Mouse (Mus musculus) liver, adult 2 months (tissue): ENCODE data around the gene Syn3. TPM values are rescaled to one million over a fixed set of nuclear protein-coding genes. Genes with fewer than 3 reads are reported as not detected.

ENCODE experiments used
- DNase-seq: peaks from one replicate; pipeline ENCODE4 v3.0.0-alpha.2; 2011; ENCODE audit warnings: low read depth, low spot score; ENCODE audit errors: extremely low read depth
- H3K27ac ChIP-seq: fragments of 200-500 bp; replicated peaks from 2 replicates; pipeline ENCODE4 v1.5.1; 2012; ENCODE audit warnings: low read depth, mild to moderate bottlenecking, control low read depth, inconsistent platforms, low read length; ENCODE audit not compliant: insufficient read depth
- H3K27me3 ChIP-seq: fragments of 200-500 bp; 2 replicates; pipeline ENCODE4 v1.6.1; 2012; ENCODE audit warnings: mild to moderate bottlenecking, moderate library complexity, low read length, inconsistent platforms; ENCODE audit not compliant: control insufficient read depth, insufficient read depth
- H3K36me3 ChIP-seq: fragments of 200-500 bp; 2 replicates; pipeline ENCODE4 v1.6.1; 2012; ENCODE audit warnings: low read length, inconsistent platforms; ENCODE audit not compliant: control insufficient read depth, insufficient read depth
- H3K4me1 ChIP-seq: fragments of 200-500 bp; 2 replicates; pipeline ENCODE4 v1.6.1; 2011; ENCODE audit warnings: low read length; ENCODE audit not compliant: control insufficient read depth, insufficient read depth
- H3K4me3 ChIP-seq: fragments of 200-500 bp; 2 replicates; pipeline ENCODE4 v1.5.1; 2011; ENCODE audit warnings: low read depth, mild to moderate bottlenecking, control low read depth, low read length, moderate library complexity; ENCODE audit not compliant: insufficient read depth
- H3K79me2 ChIP-seq: fragments of 200-500 bp; 2 replicates; pipeline ENCODE4 v1.6.1; 2012; ENCODE audit warnings: inconsistent platforms, mild to moderate bottlenecking, low read length, moderate library complexity; ENCODE audit not compliant: control insufficient read depth, insufficient read depth
- H3K9ac ChIP-seq: fragments of 200-500 bp; 2 replicates; pipeline ENCODE4 v1.6.1; 2012; ENCODE audit warnings: low read depth, mild to moderate bottlenecking, control low read depth, inconsistent platforms, low read length
- CTCF ChIP-seq: fragments of 200-500 bp; IDR thresholded peaks from 2 replicates; pipeline ENCODE4 v1.5.1; 2011; ENCODE audit warnings: low read depth, low read length, control low read depth
- POLR2A ChIP-seq: fragments of 200-500 bp; IDR thresholded peaks from 2 replicates; pipeline ENCODE4 v1.6.1; 2011; ENCODE audit warnings: low read length, control low read depth; ENCODE audit not compliant: insufficient read depth; ENCODE audit errors: extremely low read depth
- WGBS: fragments of 180-500 bp; shearing (Covaris S2); methylation state at CpG from one replicate; pipeline ENCODE4 v1.1.7; 2018; 5-methylcytosine and 5-hydroxymethylcytosine counted together
- polyA plus RNA-seq: library from polyadenylated mRNA; depleted of rRNA; stranded (reverse); fragments of >200 nt; gene quantifications from 2 replicates; pipeline ENCODE4 v1.2.3, GENCODE M21; 2012
- total RNA-seq: library from RNA; depleted of rRNA; stranded (reverse); fragments of >200 nt; gene quantifications from 2 replicates; pipeline ENCODE4 v1.2.3, GENCODE M21; 2014

Gene Syn3
- total and polyA plus RNA-seq, 2 experiments, result 0.81 to 0.83 TPM

DNA sequence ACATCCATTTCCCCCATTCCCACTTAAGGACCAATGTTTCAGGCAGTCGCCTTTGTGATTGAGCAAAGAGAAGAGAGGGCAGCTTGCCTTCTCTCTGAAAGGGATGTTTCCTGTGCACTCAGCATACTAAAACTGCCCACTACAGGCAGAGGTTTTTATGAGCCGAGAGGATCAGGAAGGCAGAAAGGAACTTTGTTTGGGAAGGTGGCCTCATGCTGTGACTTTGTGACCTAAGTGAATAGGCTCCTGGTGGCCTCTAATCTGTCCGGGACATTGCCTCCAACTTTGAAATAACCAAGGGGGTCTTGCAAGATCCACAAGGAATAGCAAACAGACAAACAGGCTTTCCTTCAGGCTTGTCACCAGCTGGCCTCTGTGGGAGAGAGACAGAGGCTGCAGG, 179.2 kb downstream of the Syn3 start:
- no peak for TF ChIP-seq CTCF
- TF ChIP-seq POLR2A, result no peak
- Histone ChIP-seq H3K4me1 (no peaks in the 10 kb centered on the region), H3K27me3 (no peaks in the 10 kb centered on the region), H3K9ac (no peak overlapping the region), H3K4me3 (no peak overlapping the region), H3K27ac (no peak overlapping the region), H3K79me2 (no peaks in the 10 kb centered on the region), H3K36me3 (no peaks in the 10 kb centered on the region)
- no peak for DNase-seq
- 77% methylated on average over 3 of the region's 3 CpGs for WGBS

- TF ChIP-seq POLR2A, result no peak
- no peak for TF ChIP-seq CTCF
- H3K27ac ChIP-seq, result no peak overlapping the region
- no peak for DNase-seq
- H3K4me3 ChIP-seq, result no peak overlapping the region
- no peaks in the 10 kb centered on the region for H3K36me3 ChIP-seq
- H3K4me1 ChIP-seq, result no peaks in the 10 kb centered on the region
- H3K9ac ChIP-seq, result no peak overlapping the region
- H3K79me2 ChIP-seq, result no peaks in the 10 kb centered on the region
- H3K27me3 ChIP-seq, result no peaks in the 10 kb centered on the region
- 97% methylated on average over 5 of the region's 5 CpGs for WGBS
These were observed 180.1 kb downstream of the Syn3 start for GRCm38 (mm10) chr10:86318552-86319140.

DNA sequence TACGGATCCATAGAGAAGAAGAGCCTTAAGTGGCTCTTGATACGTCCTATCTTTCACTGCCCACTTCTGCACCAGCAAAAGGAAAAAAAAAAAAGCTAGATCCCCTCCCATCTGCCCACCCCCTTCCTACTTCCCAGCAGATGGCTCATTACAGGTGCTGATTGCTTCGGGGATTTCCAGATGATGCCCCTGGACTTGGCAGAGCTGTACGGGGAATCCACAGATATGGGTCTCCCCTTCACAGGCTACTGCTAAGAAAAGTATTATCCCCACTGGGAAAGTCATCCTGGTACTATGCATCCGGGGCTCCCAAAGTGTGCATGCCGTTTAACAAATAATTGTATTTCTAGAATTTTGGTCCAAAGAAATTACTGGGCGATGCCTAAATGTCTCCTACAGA, 181.1 kb downstream of the Syn3 start:
- WGBS, result 86% methylated on average over 7 of the region's 7 CpGs
- no peak overlapping the region for H3K4me3 ChIP-seq

GRCm38 (mm10) chr10:86315513-86315912, 183.2 kb downstream of the Syn3 start:
- no peak for TF ChIP-seq POLR2A
- no peak for TF ChIP-seq CTCF
- no peak overlapping the region for H3K27ac ChIP-seq
- no peak for DNase-seq
- H3K4me3 ChIP-seq, result no peak overlapping the region
- no peaks in the 10 kb centered on the region for H3K36me3 ChIP-seq
- H3K4me1 ChIP-seq, result 0 out of 2 replicates have a peak, but pooled peaks cover 3% of the 10 kb centered on the region
- WGBS, result 71% methylated on average over 3 of the region's 3 CpGs
- no peaks in the 10 kb centered on the region for H3K79me2 ChIP-seq
- H3K9ac ChIP-seq, result no peak overlapping the region
- no peaks in the 10 kb centered on the region for H3K27me3 ChIP-seq

More for the DNA sequence above, 181.1 kb downstream of the Syn3 start:
- Histone ChIP-seq H3K36me3 (no peaks in the 10 kb centered on the region), H3K27ac (no peak overlapping the region), H3K4me1 (0 out of 2 replicates have a peak, but pooled peaks cover 3% of the 10 kb centered on the region), H3K27me3 (no peaks in the 10 kb centered on the region), H3K79me2 (no peaks in the 10 kb centered on the region), H3K9ac (no peak overlapping the region)
- TF ChIP-seq CTCF (no peak), POLR2A (no peak)
- DNase-seq, result no peak

- no peak overlapping the region for H3K9ac ChIP-seq
- TF ChIP-seq CTCF (no peak), POLR2A (no peak)
- no peak overlapping the region for H3K27ac ChIP-seq
- 0 out of 2 replicates have a peak, but pooled peaks cover 3% of the 10 kb centered on the region for H3K4me1 ChIP-seq
- no peak for DNase-seq
- no peaks in the 10 kb centered on the region for H3K79me2 ChIP-seq
- H3K36me3 ChIP-seq, result no peaks in the 10 kb centered on the region
- H3K27me3 ChIP-seq, result no peaks in the 10 kb centered on the region
- 88% methylated on average over 1 of the region's 1 CpGs for WGBS
- H3K4me3 ChIP-seq, result no peak overlapping the region
These were observed 185.2 kb downstream of the Syn3 start for GRCm38 (mm10) chr10:86313448-86313847.

DNA sequence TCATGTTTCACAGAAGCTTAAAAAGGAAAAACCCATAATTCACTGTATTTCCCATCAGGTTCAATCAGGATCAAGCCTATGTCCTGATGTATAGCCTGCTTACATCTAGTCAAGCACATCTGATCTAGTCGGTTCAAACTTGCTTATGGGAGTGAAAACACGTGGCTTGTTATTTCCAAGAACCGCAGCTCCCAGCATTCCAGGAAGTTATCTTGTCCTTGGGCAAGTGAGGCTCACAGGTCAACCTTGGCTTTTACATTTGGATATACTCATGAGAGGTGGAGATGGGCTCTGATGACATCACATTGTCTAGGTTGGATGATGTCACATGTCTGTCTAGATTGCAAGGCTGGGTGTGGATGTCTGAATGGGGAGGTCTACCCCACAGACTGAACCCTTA, 185.7 kb downstream of the Syn3 start:
- DNase-seq, result no peak
- no peak overlapping the region for H3K27ac ChIP-seq
- H3K79me2 ChIP-seq, result peaks cover 3% of the 10 kb centered on the region; the same call in 1 of the 2 replicates
- no peak overlapping the region for H3K9ac ChIP-seq
- no peak for TF ChIP-seq POLR2A
- no peak for TF ChIP-seq CTCF
- no peaks in the 10 kb centered on the region for H3K36me3 ChIP-seq
- 0 out of 2 replicates have a peak, but pooled peaks cover 3% of the 10 kb centered on the region for H3K4me1 ChIP-seq
- no peaks in the 10 kb centered on the region for H3K27me3 ChIP-seq
- WGBS, result 83% methylated on average over 3 of the region's 3 CpGs
- H3K4me3 ChIP-seq, result no peak overlapping the region
